Mouse (Mus musculus): Measurements from ENCODE around the gene Swap70. TPM values are rescaled to one million over a fixed set of nuclear protein-coding genes. Genes with fewer than 3 reads are reported as not detected.

Swap70 gene
- polyA plus RNA-seq, 1 experiment from 2014 or later = 7.4 TPM

DNA sequence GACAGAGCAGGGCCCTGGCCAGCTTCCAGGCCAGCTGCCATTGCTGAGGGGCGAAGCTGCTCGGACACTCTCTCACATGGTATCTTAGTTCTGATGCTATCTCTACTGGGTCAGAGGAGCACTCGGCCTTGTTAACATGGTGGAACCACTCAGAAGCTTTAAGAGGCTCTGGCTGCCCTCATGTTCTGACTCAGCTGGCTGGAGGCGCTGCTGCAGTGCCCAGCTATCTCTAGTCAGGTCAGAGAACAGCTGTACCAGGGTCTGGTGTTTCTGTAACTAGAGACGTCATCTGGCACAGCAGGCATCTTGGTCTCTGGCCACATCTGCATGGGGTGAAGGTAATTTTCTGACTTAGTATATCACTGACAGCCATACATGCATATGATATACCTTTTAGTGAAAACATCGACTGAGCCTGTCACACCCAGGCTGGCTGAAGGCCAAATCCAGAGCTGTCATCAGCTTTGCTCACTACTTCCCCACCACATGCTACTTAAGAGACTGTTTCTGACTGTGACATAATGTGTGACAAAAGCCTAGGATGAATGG is 97.5 kb downstream of the Swap70 start:
- 82% methylated on average over 6 of the region's 6 CpGs for WGBS

DNA sequence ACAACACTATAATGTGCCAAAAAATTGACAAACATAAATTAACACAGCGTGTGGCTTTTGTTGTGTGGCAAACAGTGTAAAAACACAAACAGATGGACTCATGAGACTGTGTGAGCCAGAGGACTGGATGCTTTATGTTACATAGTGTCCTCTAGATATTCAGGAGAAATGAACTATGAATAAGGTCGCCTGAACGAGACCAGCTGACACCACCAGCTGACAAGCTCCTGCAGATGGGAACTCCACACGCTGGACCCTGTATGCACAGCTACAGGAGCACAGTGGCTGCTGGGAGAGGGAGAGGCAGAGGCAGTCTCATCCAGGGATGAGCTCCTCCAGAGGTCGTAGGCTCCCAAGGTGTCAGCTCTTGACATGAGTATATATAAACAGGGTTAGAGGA is 99.6 kb downstream of the Swap70 start:
- WGBS = 72% methylated on average over 5 of the region's 5 CpGs
- Histone ChIP-seq H3K27ac (ENCODE audit: low read depth, low read length) (no peak overlapping the region), H3K27me3 (ENCODE audit: control insufficient read depth, insufficient read depth, low read length) (no peaks in the 10 kb centered on the region), H3K36me3 (ENCODE audit: control insufficient read depth, insufficient read depth, low read length) (peaks cover 58% of the 10 kb centered on the region), H3K9me3 (ENCODE audit: control insufficient read depth, low read length) (no peaks in the 10 kb centered on the region), H3K4me2 (ENCODE audit: low read depth, low read length) (no peak overlapping the region), H3K4me3 (ENCODE audit: low read depth, low read length) (no peak overlapping the region), H3K9ac (replicated peaks; ENCODE audit: low read depth, low read length) (no peak overlapping the region), H3K4me1 (ENCODE audit: control insufficient read depth, insufficient read depth, low read length) (no peaks in the 10 kb centered on the region)
- ATAC-seq (ENCODE audit: low read depth) = no peak

More for the DNA sequence above, 97.5 kb downstream of the Swap70 start:
- peaks cover 49% of the 10 kb centered on the region for H3K36me3 ChIP-seq (ENCODE audit: control insufficient read depth, insufficient read depth, low read length)
- H3K27me3 ChIP-seq (ENCODE audit: control insufficient read depth, insufficient read depth, low read length) = no peaks in the 10 kb centered on the region
- H3K27ac ChIP-seq (ENCODE audit: low read depth, low read length) = no peak overlapping the region
- H3K9ac ChIP-seq (replicated peaks; ENCODE audit: low read depth, low read length) = no peak overlapping the region
- no peak overlapping the region for H3K4me3 ChIP-seq (ENCODE audit: low read depth, low read length)
- H3K9me3 ChIP-seq (ENCODE audit: control insufficient read depth, low read length) = no peaks in the 10 kb centered on the region
- H3K4me1 ChIP-seq (ENCODE audit: control insufficient read depth, insufficient read depth, low read length) = no peaks in the 10 kb centered on the region
- H3K4me2 ChIP-seq (ENCODE audit: low read depth, low read length) = no peak overlapping the region
- no peak for ATAC-seq (ENCODE audit: low read depth)

DNA sequence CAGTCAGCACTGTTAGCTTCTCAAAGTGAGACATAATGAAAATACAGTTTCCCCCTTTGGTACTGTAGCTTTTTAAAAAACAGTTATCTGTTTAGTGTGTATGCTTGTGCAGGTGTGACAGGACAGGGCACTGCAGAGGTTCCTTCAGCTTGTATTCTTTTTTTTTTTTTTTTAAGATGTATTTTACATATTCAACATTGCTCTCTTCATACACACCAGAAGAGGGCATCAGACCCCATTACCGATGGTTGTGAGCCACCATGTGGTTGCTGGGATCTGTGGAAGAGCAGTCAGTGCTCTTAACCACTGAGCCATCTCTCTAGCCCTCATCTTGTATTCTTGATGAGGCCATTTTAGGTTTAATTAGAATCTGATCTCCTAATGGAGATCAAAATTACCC is 103.3 kb downstream of the Swap70 start:
- H3K27ac ChIP-seq (ENCODE audit: low read depth, low read length) = no peak overlapping the region
- peaks cover 80% of the 10 kb centered on the region for H3K36me3 ChIP-seq (ENCODE audit: control insufficient read depth, insufficient read depth, low read length)
- no peak for ATAC-seq (ENCODE audit: low read depth)
- WGBS = 96% methylated on average over 1 of the region's 1 CpGs
- H3K4me2 ChIP-seq (ENCODE audit: low read depth, low read length) = no peak overlapping the region
- H3K27me3 ChIP-seq (ENCODE audit: control insufficient read depth, insufficient read depth, low read length) = no peaks in the 10 kb centered on the region
- H3K9ac ChIP-seq (replicated peaks; ENCODE audit: low read depth, low read length) = no peak overlapping the region
- no peaks in the 10 kb centered on the region for H3K9me3 ChIP-seq (ENCODE audit: control insufficient read depth, low read length)
- no peaks in the 10 kb centered on the region for H3K4me1 ChIP-seq (ENCODE audit: control insufficient read depth, insufficient read depth, low read length)
- no peak overlapping the region for H3K4me3 ChIP-seq (ENCODE audit: low read depth, low read length)

DNA sequence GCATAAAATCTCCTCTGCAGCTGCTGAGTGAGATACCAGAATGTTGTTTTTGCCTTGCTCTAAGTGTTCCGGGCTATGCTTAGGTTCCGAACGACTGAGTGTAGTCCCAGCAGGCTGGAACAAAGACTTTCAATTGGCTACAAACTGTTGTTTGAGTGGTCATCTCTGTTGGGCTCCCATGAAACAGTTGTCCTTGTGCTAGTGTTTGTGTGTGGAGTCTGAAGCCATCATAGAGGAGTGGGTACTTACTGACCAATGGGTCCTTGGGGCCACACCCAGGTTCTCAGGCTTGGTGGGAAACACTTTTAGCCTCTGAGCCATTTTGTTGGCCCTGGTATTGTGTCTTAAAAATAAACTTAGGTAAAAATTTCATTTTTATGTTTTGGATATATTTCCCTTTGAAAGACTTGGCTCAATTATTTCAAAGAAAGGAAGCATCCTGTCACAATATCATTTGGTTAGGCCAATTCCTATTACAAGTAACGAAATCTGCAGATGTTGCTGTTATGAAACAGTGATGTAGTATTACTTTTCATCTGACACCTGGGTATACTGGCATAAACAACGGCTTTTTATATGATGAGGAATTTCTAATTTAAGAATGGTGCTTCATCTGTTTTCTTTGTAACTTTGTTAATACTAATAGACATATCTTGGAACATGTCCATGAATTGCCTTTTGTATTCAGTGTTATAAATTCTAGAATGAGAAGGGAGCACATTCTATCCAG is 104.0 kb downstream of the Swap70 start:
- no peaks in the 10 kb centered on the region for H3K9me3 ChIP-seq (ENCODE audit: control insufficient read depth, low read length)
- no peak overlapping the region for H3K27ac ChIP-seq (ENCODE audit: low read depth, low read length)
- no peaks in the 10 kb centered on the region for H3K27me3 ChIP-seq (ENCODE audit: control insufficient read depth, insufficient read depth, low read length)
- H3K4me3 ChIP-seq (ENCODE audit: low read depth, low read length) = no peak overlapping the region
- 96% methylated on average over 5 of the region's 5 CpGs for WGBS
- H3K36me3 ChIP-seq (ENCODE audit: control insufficient read depth, insufficient read depth, low read length) = peaks cover 75% of the 10 kb centered on the region
- H3K4me1 ChIP-seq (ENCODE audit: control insufficient read depth, insufficient read depth, low read length) = no peaks in the 10 kb centered on the region
- H3K9ac ChIP-seq (replicated peaks; ENCODE audit: low read depth, low read length) = no peak overlapping the region
- H3K4me2 ChIP-seq (ENCODE audit: low read depth, low read length) = no peak overlapping the region
- ATAC-seq (ENCODE audit: low read depth) = no peak

Other genes starting within 250 kb of the Swap70 start
- gene Tmem41b, start 234.8 kb upstream of the Swap70 start, polyA plus RNA-seq (2014; fragmentation: Nextera tagmentation; extraction: Ambion mirVana) = 73.8 TPM in 2 replicates
- gene Ipo7, start 203.4 kb upstream of the Swap70 start, polyA plus RNA-seq (2014; fragmentation: Nextera tagmentation; extraction: Ambion mirVana) = 19.1 and 25.9 TPM in 2 replicates
- 14.8 and 16.6 TPM in 2 replicates for gene Zfp143, start 160.5 kb upstream of the Swap70 start, polyA plus RNA-seq (2014; fragmentation: Nextera tagmentation; extraction: Ambion mirVana)
- 4.8 and 5.1 TPM in 2 replicates for gene Wee1, start 99.7 kb upstream of the Swap70 start, polyA plus RNA-seq (2014; fragmentation: Nextera tagmentation; extraction: Ambion mirVana)

Data from neural tube, embryonic 14.5 days (tissue).